Mouse (Mus musculus) c-Kit-positive CD71-positive TER-119-positive erythroid progenitor cells, embryonic 14.5 days (primary cell): ENCODE results near the gene Sec11a.
"Not testable (repeated sequence)": the region's sequence is repeated elsewhere in the genome, so short reads cannot be mapped to it uniquely, and the experiment has no call there.

Source experiments
- DNase-seq: peaks from one replicate; pipeline ENCODE4 v3.0.0-alpha.2; 2013; ENCODE audit warnings: low spot score

Sec11a gene

GRCm38 (mm10) chr7:80956891-80957290, 9.3 kb upstream of the Sec11a start:
- no peak for DNase-seq

GRCm38 (mm10) chr7:80954251-80954650, 6.7 kb upstream of the Sec11a start:
- DNase-seq: no peak

GRCm38 (mm10) chr7:80952140-80952539, 4.6 kb upstream of the Sec11a start:
- no peak for DNase-seq

- no peak for DNase-seq
These were observed 3.9 kb upstream of the Sec11a start for GRCm38 (mm10) chr7:80951461-80951860.

GRCm38 (mm10) chr7:80939808-80940207, 7.8 kb downstream of the Sec11a start:
- no peak for DNase-seq

GRCm38 (mm10) chr7:80937304-80937666, 10.3 kb downstream of the Sec11a start:
- not testable (repeated sequence) for DNase-seq

GRCm38 (mm10) chr7:80936617-80937303, 10.8 kb downstream of the Sec11a start:
- DNase-seq: not testable (repeated sequence)

- DNase-seq: peak; percentile 20
These were observed 11.7 kb downstream of the Sec11a start for GRCm38 (mm10) chr7:80935834-80936233.

- no peak for DNase-seq
These were observed 14.8 kb downstream of the Sec11a start for GRCm38 (mm10) chr7:80932777-80933176.

- no peak for DNase-seq
These were observed 15.9 kb downstream of the Sec11a start for GRCm38 (mm10) chr7:80931618-80932207.

GRCm38 (mm10) chr7:80923165-80923564, 24.4 kb downstream of the Sec11a start:
- DNase-seq: no peak

- DNase-seq: no peak
These were observed 28.0 kb downstream of the Sec11a start for GRCm38 (mm10) chr7:80919647-80920008.

- DNase-seq: no peak
These were observed 28.5 kb downstream of the Sec11a start for GRCm38 (mm10) chr7:80918982-80919646.

GRCm38 (mm10) chr7:80917916-80918465, 29.6 kb downstream of the Sec11a start:
- DNase-seq: no peak

GRCm38 (mm10) chr7:80912496-80912895, 35.1 kb downstream of the Sec11a start:
- no peak for DNase-seq

- DNase-seq: no peak
These were observed 36.5 kb downstream of the Sec11a start for GRCm38 (mm10) chr7:80911053-80911452.

- DNase-seq: peak; percentile 39
These were observed 42.6 kb downstream of the Sec11a start, which contains the start of gene Nmb for GRCm38 (mm10) chr7:80904921-80905515. TSS of gene Nmb (minus strand) at chr7:80905076.

- DNase-seq: no peak
These were observed 43.8 kb downstream of the Sec11a start for GRCm38 (mm10) chr7:80903625-80904422.

GRCm38 (mm10) chr7:80901541-80902274, 45.9 kb downstream of the Sec11a start:
- no peak for DNase-seq

- peak; percentile 86 for DNase-seq
These were observed 46.6 kb downstream of the Sec11a start, which contains the start of gene Wdr73 for GRCm38 (mm10) chr7:80900944-80901501. TSS of gene Wdr73 (minus strand) at chr7:80901269.

GRCm38 (mm10) chr7:80897721-80898120, 49.9 kb downstream of the Sec11a start:
- no peak for DNase-seq
